Mouse (Mus musculus) left cerebral cortex, postnatal 25 days (tissue): Measurements from ENCODE around the gene Calr. TPM values are rescaled to one million over a fixed set of nuclear protein-coding genes. Genes with fewer than 3 reads are reported as not detected.

Experiments used
- DNase-seq, 2 experiments: peaks; one replicate each; pipeline ENCODE4 v3.0.0; 2022; ENCODE audit warnings: low spot score in 2 of 2, mixed read lengths in 1 of 2
- intact Hi-C: fragments of 180-260 bp; cut with DNase I; formaldehyde crosslinking; loops from one replicate; pipeline ENCODE4 v1.15.1; 2025
- microRNA-seq, 2 experiments: library from miRNA; unstranded; fragments of <30 nt; microRNA quantifications; one replicate each; pipeline ENCODE4 v1.2.0; 2022
- total RNA-seq, 2 experiments: library from RNA; stranded (reverse); gene quantifications; 2 replicates each; pipeline ENCODE4 v1.2.3; 2021

The Calr gene
- total RNA-seq, 2 experiments from 2014 or later: 562 to 564 TPM

DNA sequence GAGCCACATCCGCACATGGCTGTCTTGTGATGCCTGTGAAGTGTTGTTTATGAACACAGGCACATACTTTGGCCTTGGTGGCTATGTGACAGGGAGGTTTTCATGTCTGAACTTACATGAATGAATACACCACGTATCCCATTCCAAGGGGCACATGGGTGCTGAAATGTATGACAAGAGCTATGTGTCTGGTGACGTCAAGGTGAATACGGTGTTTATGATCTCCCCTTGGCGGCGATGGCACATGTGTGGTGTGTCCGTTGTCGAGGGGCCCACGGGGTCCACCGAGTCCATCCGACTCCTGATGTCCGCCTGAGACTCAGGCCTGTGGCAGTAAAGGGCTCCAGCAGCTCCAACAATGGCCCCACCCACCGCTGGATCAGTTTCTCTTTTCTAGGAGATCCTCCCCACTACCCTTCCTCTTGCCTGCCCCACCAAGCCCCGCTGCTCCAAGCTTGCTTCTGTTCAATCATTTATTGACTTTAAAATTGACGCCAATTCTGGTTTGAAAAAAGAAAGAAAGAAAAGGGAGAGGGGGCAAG is 49.4 kb downstream of the Calr start:
- intact Hi-C loops: no loop called here
- DNase-seq: peak in 1 of 2 experiments; percentile 11

DNA sequence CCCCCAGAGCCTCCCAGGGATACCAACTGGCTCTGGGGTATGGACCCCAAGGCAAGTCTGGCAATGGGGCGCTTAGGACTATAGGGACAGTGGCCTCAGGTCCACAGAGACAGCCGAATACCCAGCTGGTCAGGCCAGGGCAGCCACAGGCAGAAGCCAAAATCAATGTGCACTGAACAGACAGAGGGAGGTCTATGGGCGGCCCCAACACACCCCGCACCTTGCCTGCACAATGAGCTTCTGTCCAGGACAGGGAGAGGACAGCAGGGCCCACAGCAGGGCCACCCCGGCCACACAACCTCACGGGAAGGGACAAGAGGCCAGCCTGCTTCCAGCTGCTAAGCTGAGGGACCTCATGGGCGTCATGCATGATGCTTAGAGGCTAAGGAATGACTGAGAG is 52.2 kb downstream of the Calr start:
- intact Hi-C loops: loop anchor here (2.0 kb wide), 1 partner anchor 20 kb away; no protein-coding TSS in a partner anchor
- DNase-seq: peak; percentile 43 to 61

DNA sequence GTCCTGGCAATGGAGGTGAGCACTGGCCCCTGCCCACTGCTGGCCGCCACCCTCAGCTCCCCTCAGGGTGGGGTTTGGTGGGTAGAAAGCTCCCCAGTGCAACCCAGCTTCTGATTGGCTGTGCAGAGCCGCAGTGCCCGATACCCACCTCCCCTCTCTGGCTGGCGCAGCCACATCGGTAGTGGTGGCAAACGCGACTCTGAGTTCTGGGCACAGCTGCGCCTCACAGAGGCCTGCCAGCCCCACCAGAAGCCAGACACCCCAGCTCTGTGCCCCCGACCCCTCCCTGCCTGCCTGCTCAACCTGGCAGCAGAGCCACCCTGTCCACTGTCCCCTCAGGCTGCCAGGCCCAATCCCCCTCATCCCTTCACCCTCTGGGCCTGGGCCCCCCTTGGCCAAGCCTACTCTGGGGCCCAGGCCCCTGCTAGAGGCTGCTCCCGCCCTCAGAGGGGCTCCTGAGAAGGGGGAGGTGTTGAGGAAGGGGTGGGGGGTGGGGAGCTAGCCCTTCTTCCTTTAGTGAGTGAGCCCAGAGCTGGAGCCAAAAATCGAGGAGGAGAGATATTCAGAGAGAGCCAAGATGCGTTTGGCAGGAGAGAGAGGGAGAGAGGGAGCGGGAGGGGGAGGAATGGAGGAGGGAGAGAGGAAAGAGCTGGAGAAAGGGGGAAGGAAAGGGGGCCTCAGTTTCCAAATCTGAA is 52.8 kb downstream of the Calr start:
- peak; percentile 55 to 91 for DNase-seq
- intact Hi-C loops: loop anchor here (2.0 kb wide), 1 partner anchor 19 kb away; no protein-coding TSS in a partner anchor

DNA sequence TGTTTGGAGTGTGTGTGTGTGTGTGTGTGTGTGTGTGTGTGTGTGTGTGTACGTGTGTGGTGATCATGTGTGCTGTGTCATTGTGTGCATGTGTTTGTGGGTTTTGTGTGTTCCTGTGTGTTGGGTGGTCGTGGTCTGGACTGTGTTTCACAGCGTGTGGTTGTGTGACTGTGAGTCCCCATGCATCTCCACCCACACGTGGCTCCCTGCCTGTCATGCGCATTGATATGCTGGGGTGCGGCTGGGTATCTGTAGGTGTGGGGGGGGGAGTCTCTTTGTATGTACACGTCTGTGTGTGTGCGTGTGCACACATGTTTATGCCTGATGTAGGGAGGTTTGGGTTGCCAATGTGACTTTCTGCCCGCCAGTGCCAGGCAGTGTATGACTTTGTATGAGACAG is 53.6 kb downstream of the Calr start:
- peak; percentile 42 to 79 for DNase-seq
- intact Hi-C loops: no loop called here

DNA sequence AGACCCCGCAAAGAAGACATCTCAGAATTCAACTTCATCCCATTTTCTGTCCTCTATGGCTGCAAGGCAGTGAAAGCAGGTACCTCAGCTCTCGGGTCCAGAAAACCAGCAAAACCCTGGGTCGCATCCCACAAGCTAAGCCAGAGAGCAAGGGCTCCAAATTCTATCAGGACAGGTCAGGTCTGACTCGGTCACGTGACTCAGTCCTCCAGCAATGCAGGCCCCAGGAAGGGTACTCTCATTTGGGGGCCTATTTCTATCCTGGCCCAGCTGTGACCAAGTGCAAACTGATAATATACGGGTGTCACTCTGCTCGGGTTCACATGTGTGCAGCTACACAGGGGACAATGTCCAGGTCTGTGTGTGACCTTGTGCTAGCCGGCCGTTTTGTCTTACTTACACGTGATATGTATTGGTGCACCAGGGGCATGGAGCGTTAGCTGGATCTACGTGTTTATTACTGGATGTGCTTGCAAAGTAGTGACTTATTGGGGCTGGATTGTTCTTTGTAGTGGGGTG is 54.2 kb downstream of the Calr start:
- no peak for DNase-seq
- intact Hi-C loops: no loop called here

Small RNAs within 50 kb of the gene (microRNA-seq; reads per million reads assigned to microRNA genes)
- gene Mir7069: 7.7 to 13.4 reads per million in 2 experiments

Other genes with a start within 250 kb of the Calr start
- 10 to 100 TPM; 10.5 to 18.3 TPM for gene Ier2, start 184.1 kb downstream of the Calr start, total RNA-seq
- 10 to 100 TPM; 85.2 to 90.1 TPM for gene Trmt1, start 160.6 kb downstream of the Calr start, total RNA-seq
- 10 to 100 TPM; 97.8 to 97.9 TPM for gene Nacc1, start 159.1 kb downstream of the Calr start, total RNA-seq
- 1 to 10 TPM; 2.8 to 3.5 TPM for gene Lyl1, start 145.5 kb downstream of the Calr start, total RNA-seq
- under 1 TPM in 1 of 2 experiments, not detected in 1; 0.71 TPM for gene G430095P16Rik, start 123.9 kb downstream of the Calr start, total RNA-seq
- 100 to 1,000 TPM; 273 to 322 TPM for gene Nfix, start 46.6 kb downstream of the Calr start, total RNA-seq
- 1 to 10 TPM; 8.3 to 9.5 TPM for gene Dand5, start 24.1 kb downstream of the Calr start, total RNA-seq
- gene Gadd45gip1, start 15.4 kb downstream of the Calr start, total RNA-seq: 10 to 100 TPM; 23.4 to 24.7 TPM
- gene Rad23a, start 6.3 kb downstream of the Calr start, total RNA-seq: 10 to 100 TPM; 67.8 to 73.7 TPM
- 10 to 100 TPM; 42.5 to 46.0 TPM for gene Farsa, start 10.1 kb upstream of the Calr start, total RNA-seq
- gene Syce2, start 25.2 kb upstream of the Calr start, total RNA-seq: 1 to 10 TPM; 6.4 to 6.5 TPM
- gene Gcdh, start 47.0 kb upstream of the Calr start, total RNA-seq: 10 to 100 TPM; 31.3 to 38.3 TPM
- not detected for gene Klf1, start 55.0 kb upstream of the Calr start, total RNA-seq
- 1 to 10 TPM; 3.5 to 4.0 TPM for gene Dnase2a, start 61.6 kb upstream of the Calr start, total RNA-seq
- gene Mast1, start 90.4 kb upstream of the Calr start, total RNA-seq: 10 to 100 TPM; 85.7 to 90.3 TPM
- 1 to 10 TPM in 1 of 2 experiments, under 1 TPM in 1; 0.71 to 1.1 TPM for gene Rtbdn, start 100.1 kb upstream of the Calr start, total RNA-seq
- 1 to 10 TPM in 1 of 2 experiments, not detected in 1; 3.5 TPM for gene Gm49661, start 122.5 kb upstream of the Calr start, total RNA-seq
- gene Prdx2, start 122.7 kb upstream of the Calr start, total RNA-seq: 100 to 1,000 TPM; 340 to 356 TPM
- 10 to 100 TPM; 40.7 to 42.2 TPM for gene Rnaseh2a, start 122.8 kb upstream of the Calr start, total RNA-seq
- gene Junb, start 131.8 kb upstream of the Calr start, total RNA-seq: 10 to 100 TPM; 73.3 to 85.1 TPM
- 1 to 10 TPM; 7.2 to 8.5 TPM for gene Hook2, start 143.7 kb upstream of the Calr start, total RNA-seq
- not detected for gene Best2, start 167.6 kb upstream of the Calr start, total RNA-seq
- 100 to 1,000 TPM; 118 to 122 TPM for gene Asna1, start 178.3 kb upstream of the Calr start, total RNA-seq
- 100 to 1,000 TPM; 115 to 129 TPM for gene Trir, start 179.9 kb upstream of the Calr start, total RNA-seq
- gene Tnpo2, start 190.0 kb upstream of the Calr start, total RNA-seq: 100 to 1,000 TPM; 155 to 175 TPM
- 10 to 100 TPM; 23.9 to 24.0 TPM for gene Fbxw9, start 213.1 kb upstream of the Calr start, total RNA-seq
- gene Gm5741, start 221.0 kb upstream of the Calr start, total RNA-seq: 1 to 10 TPM in 1 of 2 experiments, not detected in 1; 1.4 TPM
- gene Dhps, start 224.8 kb upstream of the Calr start, total RNA-seq: 10 to 100 TPM; 54.3 to 64.3 TPM
- 10 to 100 TPM; 49.8 to 54.5 TPM for gene Wdr83os, start 233.8 kb upstream of the Calr start, total RNA-seq
- gene Wdr83, start 234.4 kb upstream of the Calr start, total RNA-seq: 10 to 100 TPM; 24.2 to 26.3 TPM
- 10 to 100 TPM; 38.8 to 39.3 TPM for gene Man2b1, start 236.3 kb upstream of the Calr start, total RNA-seq